Comparison of ENCODE assay signal across 16 mouse cellular contexts in genomic region chr7:49410892-49411291, GRCm38 (mm10).
DNase-seq lines count a peak whose midpoint lies in the region; ATAC-seq lines count a peak whose summit lies in the region.
"Had no signal": no experiment of that assay in that cellular context is flagged by ENCODE, and none has a peak within 500 bp of the region (broad histone marks: within the 10 kb centered on the region; RNA-seq: fewer than 3 reads in every experiment).

No protein-coding gene starts in this region.

- no peak overlapping the region for H3K4me3 ChIP-seq in hindbrain, embryonic 14.5 days (replicated peaks; ENCODE audit: low read length)
- H3K4me3 ChIP-seq: embryonic facial prominence, embryonic 10.5 days; embryonic facial prominence, embryonic 12.5 days; forebrain, embryonic 13.5 days; forebrain, embryonic 15.5 days had no signal

- H3K9me3 ChIP-seq in hindbrain, embryonic 14.5 days (ENCODE audit: control insufficient read depth, low read length), result no peaks in the 10 kb centered on the region
- H3K9me3 ChIP-seq: embryonic facial prominence, embryonic 12.5 days; forebrain, embryonic 13.5 days; forebrain, embryonic 15.5 days had no signal

- H3K9ac ChIP-seq in hindbrain, embryonic 14.5 days, result no peak overlapping the region
- H3K9ac ChIP-seq: embryonic facial prominence, embryonic 12.5 days; forebrain, embryonic 13.5 days; forebrain, embryonic 15.5 days; forebrain, postnatal 0 days had no signal

- peaks cover 15% of the 10 kb centered on the region for H3K4me1 ChIP-seq in hindbrain, embryonic 14.5 days (replicated peaks; ENCODE audit: control insufficient read depth, insufficient read depth, low read length)

- H3K27ac ChIP-seq in hindbrain, embryonic 14.5 days, result no peak overlapping the region
- H3K27ac ChIP-seq: embryonic facial prominence, embryonic 10.5 days; embryonic facial prominence, embryonic 12.5 days; forebrain, embryonic 13.5 days; forebrain, embryonic 15.5 days had no signal

- H3K27me3 ChIP-seq in hindbrain, embryonic 14.5 days (ENCODE audit: control insufficient read depth, insufficient read depth, low read length), result no peaks in the 10 kb centered on the region
- H3K27me3 ChIP-seq: embryonic facial prominence, embryonic 12.5 days; forebrain, embryonic 13.5 days; forebrain, embryonic 15.5 days had no signal

- no peak for ATAC-seq in cerebellum, adult (ENCODE audit: insufficient number of reproducible peaks, low FRiP score, low TSS enrichment)
- ATAC-seq in common myeloid progenitor, adult 5-6 weeks (replicated peaks; ENCODE audit: low read depth, poor library complexity, severe bottlenecking), result 0 out of 2 replicates have a peak, but pooled peaks have one; percentile 18
- no peak for ATAC-seq in hindbrain, embryonic 14.5 days (ENCODE audit: low FRiP score)
- ATAC-seq: forebrain, embryonic 13.5 days; forebrain, embryonic 15.5 days; forebrain, postnatal 0 days had no signal

- H3K4me2 ChIP-seq in hindbrain, embryonic 14.5 days (replicated peaks), result no peak overlapping the region
- H3K4me2 ChIP-seq: embryonic facial prominence, embryonic 12.5 days; forebrain, embryonic 13.5 days; forebrain, embryonic 15.5 days had no signal

- no peaks in the 10 kb centered on the region for H3K36me3 ChIP-seq in hindbrain, embryonic 14.5 days (replicated peaks; ENCODE audit: control insufficient read depth, insufficient read depth)
- H3K36me3 ChIP-seq: embryonic facial prominence, embryonic 10.5 days; embryonic facial prominence, embryonic 12.5 days; forebrain, embryonic 15.5 days had no signal

- DNase-seq in cerebellum, postnatal 10 days, result peak; percentile 50 to 54
- peak; percentile 39 for DNase-seq in gastrocnemius, adult 18-20 months (ENCODE audit: low spot score)
- no peak for DNase-seq in gastrocnemius, adult 8-10 months (ENCODE audit: low spot score in 2 of 2)
- DNase-seq in skeletal muscle tissue, adult 2 months (ENCODE audit: low read depth, low spot score), result peak; percentile 53
- no peak for DNase-seq in hindbrain, embryonic 14.5 days (ENCODE audit: low spot score)
- DNase-seq: adrenal gland, adult 2 months; adrenal gland, postnatal 10 days; adrenal gland, postnatal 25 days; cerebellum, adult 8-10 months; forebrain, postnatal 0 days had no signal

- 94% methylated on average over 4 of the region's 4 CpGs for WGBS in hindbrain, embryonic 14.5 days

Comparison
In these comparisons a context has a peak if more than half of its experiments do, and no peak if none do; other contexts are left out.
1. DNase-seq: peak in cerebellum, postnatal 10 days (2 of 2), gastrocnemius, adult 18-20 months (single experiment) and skeletal muscle tissue, adult 2 months (single experiment); none in gastrocnemius, adult 8-10 months (0 of 2) and hindbrain, embryonic 14.5 days (single experiment).